Mouse (Mus musculus): ENCODE data around the gene Susd1. TPM values are rescaled to one million over a fixed set of nuclear protein-coding genes. Genes with fewer than 3 reads are reported as not detected.

Susd1 gene
- polyA plus RNA-seq, 1 experiment from 2014 or later: 8.3 TPM

GRCm38 (mm10) chr4:59457091-59457490 is 18.7 kb upstream of the Susd1 start:
- peaks cover 14% of the 10 kb centered on the region for H3K4me1 ChIP-seq (replicated peaks; ENCODE audit: control insufficient read depth, insufficient read depth, low read length)
- no peak overlapping the region for H3K27ac ChIP-seq (ENCODE audit: low read depth)
- no peaks in the 10 kb centered on the region for H3K27me3 ChIP-seq (replicated peaks; ENCODE audit: control insufficient read depth, insufficient read depth, low read length)
- H3K9me3 ChIP-seq (ENCODE audit: control insufficient read depth, low read length): no peaks in the 10 kb centered on the region
- 90% methylated on average over 5 of the region's 5 CpGs for WGBS
- no peaks in the 10 kb centered on the region for H3K36me3 ChIP-seq (ENCODE audit: control insufficient read depth, insufficient read depth, low read length)
- ATAC-seq (replicated peaks; ENCODE audit: low FRiP score, low TSS enrichment, low read depth) (no peak), DNase-seq (ENCODE audit: low spot score) (peak; percentile 41)
- H3K4me3 ChIP-seq (ENCODE audit: low read depth, low read length): no peak overlapping the region
- no peak overlapping the region for H3K9ac ChIP-seq (ENCODE audit: low read length)
- H3K4me2 ChIP-seq (ENCODE audit: low read length): no peak overlapping the region

GRCm38 (mm10) chr4:59455465-59455864 is 17.0 kb upstream of the Susd1 start:
- Histone ChIP-seq H3K9me3 (ENCODE audit: control insufficient read depth, low read length) (no peaks in the 10 kb centered on the region), H3K4me1 (replicated peaks; ENCODE audit: control insufficient read depth, insufficient read depth, low read length) (peaks cover 7% of the 10 kb centered on the region), H3K27me3 (replicated peaks; ENCODE audit: control insufficient read depth, insufficient read depth, low read length) (no peaks in the 10 kb centered on the region), H3K4me2 (ENCODE audit: low read length) (no peak overlapping the region), H3K27ac (ENCODE audit: low read depth) (no peak overlapping the region), H3K4me3 (ENCODE audit: low read depth, low read length) (no peak overlapping the region), H3K36me3 (ENCODE audit: control insufficient read depth, insufficient read depth, low read length) (no peaks in the 10 kb centered on the region), H3K9ac (ENCODE audit: low read length) (no peak overlapping the region)
- WGBS: 53% methylated on average over 2 of the region's 2 CpGs
- ATAC-seq (replicated peaks; ENCODE audit: low FRiP score, low TSS enrichment, low read depth) (no peak), DNase-seq (ENCODE audit: low spot score) (peak; percentile 33)

- Histone ChIP-seq H3K9me3 (ENCODE audit: control insufficient read depth, low read length) (no peaks in the 10 kb centered on the region), H3K4me1 (replicated peaks; ENCODE audit: control insufficient read depth, insufficient read depth, low read length) (no peaks in the 10 kb centered on the region), H3K4me2 (ENCODE audit: low read length) (no peak overlapping the region), H3K27ac (ENCODE audit: low read depth) (no peak overlapping the region), H3K36me3 (ENCODE audit: control insufficient read depth, insufficient read depth, low read length) (no peaks in the 10 kb centered on the region), H3K27me3 (replicated peaks; ENCODE audit: control insufficient read depth, insufficient read depth, low read length) (no peaks in the 10 kb centered on the region), H3K4me3 (ENCODE audit: low read depth, low read length) (no peak overlapping the region), H3K9ac (ENCODE audit: low read length) (no peak overlapping the region)
- WGBS: 57% methylated on average over 3 of the region's 3 CpGs
- ATAC-seq (replicated peaks; ENCODE audit: low FRiP score, low TSS enrichment, low read depth) (no peak), DNase-seq (ENCODE audit: low spot score) (peak; percentile 46)
These were observed 15.6 kb upstream of the Susd1 start for GRCm38 (mm10) chr4:59454046-59454445.

- no peaks in the 10 kb centered on the region for H3K9me3 ChIP-seq (ENCODE audit: control insufficient read depth, low read length)
- no peak overlapping the region for H3K4me3 ChIP-seq (ENCODE audit: low read depth, low read length)
- H3K9ac ChIP-seq (ENCODE audit: low read length): no peak overlapping the region
- no peaks in the 10 kb centered on the region for H3K27me3 ChIP-seq (replicated peaks; ENCODE audit: control insufficient read depth, insufficient read depth, low read length)
- H3K4me1 ChIP-seq (replicated peaks; ENCODE audit: control insufficient read depth, insufficient read depth, low read length): peaks cover 5% of the 10 kb centered on the region
- ATAC-seq (replicated peaks; ENCODE audit: low FRiP score, low TSS enrichment, low read depth) (peak; percentile 84), DNase-seq (ENCODE audit: low spot score) (peak; percentile 52)
- H3K27ac ChIP-seq (ENCODE audit: low read depth): 0 out of 2 replicates have a peak overlapping the region, but pooled peaks have one; percentile 16
- no peak overlapping the region for H3K4me2 ChIP-seq (ENCODE audit: low read length)
- 55% methylated on average over 8 of the region's 8 CpGs for WGBS
- H3K36me3 ChIP-seq (ENCODE audit: control insufficient read depth, insufficient read depth, low read length): no peaks in the 10 kb centered on the region
These were observed 14.1 kb upstream of the Susd1 start for GRCm38 (mm10) chr4:59452503-59452933.

GRCm38 (mm10) chr4:59450906-59451305 is 12.5 kb upstream of the Susd1 start:
- ATAC-seq (replicated peaks; ENCODE audit: low FRiP score, low TSS enrichment, low read depth) (no peak), DNase-seq (ENCODE audit: low spot score) (peak; percentile 24)
- H3K36me3 ChIP-seq (ENCODE audit: control insufficient read depth, insufficient read depth, low read length): no peaks in the 10 kb centered on the region
- H3K9me3 ChIP-seq (ENCODE audit: control insufficient read depth, low read length): 0 out of 2 replicates have a peak, but pooled peaks cover 4% of the 10 kb centered on the region
- peaks cover 8% of the 10 kb centered on the region for H3K4me1 ChIP-seq (replicated peaks; ENCODE audit: control insufficient read depth, insufficient read depth, low read length)
- H3K27me3 ChIP-seq (replicated peaks; ENCODE audit: control insufficient read depth, insufficient read depth, low read length): no peaks in the 10 kb centered on the region
- no peak overlapping the region for H3K4me3 ChIP-seq (ENCODE audit: low read depth, low read length)
- WGBS: 85% methylated on average over 3 of the region's 3 CpGs
- no peak overlapping the region for H3K27ac ChIP-seq (ENCODE audit: low read depth)
- H3K4me2 ChIP-seq (ENCODE audit: low read length): no peak overlapping the region
- H3K9ac ChIP-seq (ENCODE audit: low read length): no peak overlapping the region

GRCm38 (mm10) chr4:59450234-59450854 is 11.9 kb upstream of the Susd1 start:
- H3K4me2 ChIP-seq (ENCODE audit: low read length): no peak overlapping the region
- H3K9ac ChIP-seq (ENCODE audit: low read length): no peak overlapping the region
- no peak overlapping the region for H3K4me3 ChIP-seq (ENCODE audit: low read depth, low read length)
- H3K36me3 ChIP-seq (ENCODE audit: control insufficient read depth, insufficient read depth, low read length): no peaks in the 10 kb centered on the region
- H3K27me3 ChIP-seq (replicated peaks; ENCODE audit: control insufficient read depth, insufficient read depth, low read length): no peaks in the 10 kb centered on the region
- H3K9me3 ChIP-seq (ENCODE audit: control insufficient read depth, low read length): 0 out of 2 replicates have a peak, but pooled peaks cover 4% of the 10 kb centered on the region
- H3K27ac ChIP-seq (ENCODE audit: low read depth): no peak overlapping the region
- WGBS: 80% methylated on average over 6 of the region's 6 CpGs
- peak; percentile 36 for DNase-seq (ENCODE audit: low spot score)
- H3K4me1 ChIP-seq (replicated peaks; ENCODE audit: control insufficient read depth, insufficient read depth, low read length): peaks cover 8% of the 10 kb centered on the region
- ATAC-seq (replicated peaks; ENCODE audit: low FRiP score, low TSS enrichment, low read depth): no peak

- 76% methylated on average over 1 of the region's 1 CpGs for WGBS
These were observed 8.9 kb upstream of the Susd1 start for GRCm38 (mm10) chr4:59447296-59447695.

GRCm38 (mm10) chr4:59445516-59445915 is 7.1 kb upstream of the Susd1 start:
- no peak overlapping the region for H3K27ac ChIP-seq (ENCODE audit: low read depth)
- H3K4me1 ChIP-seq (replicated peaks; ENCODE audit: control insufficient read depth, insufficient read depth, low read length): peaks cover 8% of the 10 kb centered on the region
- H3K4me3 ChIP-seq (ENCODE audit: low read depth, low read length): no peak overlapping the region
- WGBS: 46% methylated on average over 6 of the region's 6 CpGs
- no peaks in the 10 kb centered on the region for H3K36me3 ChIP-seq (ENCODE audit: control insufficient read depth, insufficient read depth, low read length)
- no peak for ATAC-seq (replicated peaks; ENCODE audit: low FRiP score, low TSS enrichment, low read depth)
- H3K9ac ChIP-seq (ENCODE audit: low read length): no peak overlapping the region
- 0 out of 2 replicates have a peak, but pooled peaks cover 4% of the 10 kb centered on the region for H3K9me3 ChIP-seq (ENCODE audit: control insufficient read depth, low read length)
- no peaks in the 10 kb centered on the region for H3K27me3 ChIP-seq (replicated peaks; ENCODE audit: control insufficient read depth, insufficient read depth, low read length)
- no peak for DNase-seq (ENCODE audit: low spot score)
- no peak overlapping the region for H3K4me2 ChIP-seq (ENCODE audit: low read length)

More at GRCm38 (mm10) chr4:59447296-59447695, 8.9 kb upstream of the Susd1 start:
- H3K36me3 ChIP-seq (ENCODE audit: control insufficient read depth, insufficient read depth, low read length): no peaks in the 10 kb centered on the region
- ATAC-seq (replicated peaks; ENCODE audit: low FRiP score, low TSS enrichment, low read depth) (no peak), DNase-seq (ENCODE audit: low spot score) (no peak)
- H3K9me3 ChIP-seq (ENCODE audit: control insufficient read depth, low read length): 0 out of 2 replicates have a peak, but pooled peaks cover 4% of the 10 kb centered on the region
- H3K4me3 ChIP-seq (ENCODE audit: low read depth, low read length): no peak overlapping the region
- no peak overlapping the region for H3K9ac ChIP-seq (ENCODE audit: low read length)
- no peak overlapping the region for H3K4me2 ChIP-seq (ENCODE audit: low read length)
- H3K4me1 ChIP-seq (replicated peaks; ENCODE audit: control insufficient read depth, insufficient read depth, low read length): peaks cover 8% of the 10 kb centered on the region
- H3K27ac ChIP-seq (ENCODE audit: low read depth): no peak overlapping the region
- no peaks in the 10 kb centered on the region for H3K27me3 ChIP-seq (replicated peaks; ENCODE audit: control insufficient read depth, insufficient read depth, low read length)

- Histone ChIP-seq H3K4me1 (replicated peaks; ENCODE audit: control insufficient read depth, insufficient read depth, low read length) (peaks cover 8% of the 10 kb centered on the region), H3K9ac (ENCODE audit: low read length) (no peak overlapping the region), H3K4me2 (ENCODE audit: low read length) (no peak overlapping the region), H3K27me3 (replicated peaks; ENCODE audit: control insufficient read depth, insufficient read depth, low read length) (no peaks in the 10 kb centered on the region), H3K4me3 (ENCODE audit: low read depth, low read length) (no peak overlapping the region), H3K9me3 (ENCODE audit: control insufficient read depth, low read length) (0 out of 2 replicates have a peak, but pooled peaks cover 4% of the 10 kb centered on the region), H3K36me3 (ENCODE audit: control insufficient read depth, insufficient read depth, low read length) (no peaks in the 10 kb centered on the region), H3K27ac (ENCODE audit: low read depth) (no peak overlapping the region)
- 42% methylated on average over 3 of the region's 3 CpGs for WGBS
- ATAC-seq (replicated peaks; ENCODE audit: low FRiP score, low TSS enrichment, low read depth) (no peak), DNase-seq (ENCODE audit: low spot score) (no peak)
These were observed 6.6 kb upstream of the Susd1 start for GRCm38 (mm10) chr4:59444994-59445393.
